Mouse (Mus musculus) urinary bladder, adult 18-20 months (tissue): ENCODE measurements around the gene Xpo6.

ENCODE experiments used
- DNase-seq, 2 experiments: peaks; one replicate each; pipeline ENCODE4 v3.0.0; 2022; ENCODE audit warnings: low spot score in 2 of 2, mixed read lengths in 2 of 2

Gene Xpo6

DNA sequence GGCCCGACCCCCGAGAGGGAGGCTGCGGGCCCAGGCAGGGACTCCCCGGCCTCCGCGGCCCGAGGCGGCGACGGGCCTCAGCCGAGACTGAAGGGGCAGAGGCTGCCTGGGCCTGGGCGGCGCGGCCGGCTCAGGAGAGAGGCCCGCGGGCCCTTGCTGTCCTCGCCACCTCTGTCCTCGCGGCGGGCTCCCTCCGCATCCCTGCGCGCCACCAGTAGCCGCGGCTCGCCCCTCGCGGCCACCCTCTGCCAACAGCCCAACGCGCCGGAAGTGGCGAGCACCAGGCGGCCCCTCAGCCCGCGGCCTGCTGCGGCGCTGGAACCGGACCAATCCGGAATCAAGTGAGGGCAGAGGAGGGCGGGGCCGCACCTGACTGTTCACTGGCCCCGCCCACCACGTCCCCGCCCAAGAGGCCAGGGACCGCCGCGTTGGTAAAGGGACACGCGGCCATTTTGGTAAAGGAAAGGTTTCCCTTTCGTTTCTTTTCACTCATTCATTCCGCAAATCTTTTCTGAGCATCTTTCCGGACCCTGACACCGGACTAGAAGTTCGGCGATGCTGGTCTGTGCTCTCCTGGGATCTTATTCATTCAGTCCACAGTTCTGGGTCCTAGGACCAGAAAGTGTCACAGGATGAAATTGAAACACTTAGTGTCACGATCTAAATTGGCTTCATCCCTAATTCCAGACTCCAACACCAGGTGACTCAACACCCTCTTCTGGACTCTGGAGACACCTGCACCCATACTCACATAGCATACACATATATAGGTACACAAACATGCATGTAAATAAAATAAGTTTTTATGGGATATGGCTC is at the start of gene Xpo6:
Gene Xpo6 (minus strand): TSS at position 324 of the 819 bp plus-strand sequence.
- DNase-seq: peak; percentile 84 to 90

DNA sequence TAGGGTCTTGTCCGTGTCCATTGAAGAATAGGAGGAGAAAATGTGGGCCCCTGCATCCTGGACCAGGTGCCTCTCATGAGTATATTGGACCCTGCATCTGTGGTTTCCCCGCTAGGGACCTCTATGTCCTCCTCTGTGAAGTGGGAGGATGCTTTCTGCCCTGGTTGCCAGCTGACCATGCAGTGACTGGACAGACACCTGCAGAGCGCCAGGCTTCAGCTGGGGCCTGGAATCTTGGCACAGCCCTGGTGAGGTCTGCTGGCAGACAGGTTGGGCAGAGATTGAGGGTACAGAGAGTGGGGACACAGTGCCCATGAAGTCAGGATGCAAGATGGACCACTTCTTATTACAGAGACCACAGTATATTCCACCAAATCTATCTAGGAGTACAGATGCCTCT is 49.7 kb upstream of the Xpo6 start:
- DNase-seq: no peak

DNA sequence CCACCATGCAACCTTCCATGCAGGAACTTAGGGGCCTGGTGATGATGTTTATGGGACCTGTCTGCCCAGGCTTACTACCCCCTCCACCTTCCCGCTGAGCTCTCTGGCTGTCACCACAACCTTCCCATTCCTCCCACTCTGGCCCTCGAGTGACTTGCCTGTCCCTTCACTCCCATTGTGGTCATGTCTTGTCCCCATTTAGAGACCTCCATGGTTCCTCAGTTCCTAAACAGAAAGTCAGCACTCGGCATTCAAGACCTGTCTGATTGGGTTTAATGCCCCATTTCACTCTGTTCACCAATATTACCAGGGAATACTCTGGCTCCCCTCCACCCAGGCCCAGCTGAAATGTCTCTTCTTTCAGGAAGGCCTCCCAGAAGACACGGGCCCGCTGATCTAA is 48.8 kb upstream of the Xpo6 start:
- DNase-seq: no peak

DNA sequence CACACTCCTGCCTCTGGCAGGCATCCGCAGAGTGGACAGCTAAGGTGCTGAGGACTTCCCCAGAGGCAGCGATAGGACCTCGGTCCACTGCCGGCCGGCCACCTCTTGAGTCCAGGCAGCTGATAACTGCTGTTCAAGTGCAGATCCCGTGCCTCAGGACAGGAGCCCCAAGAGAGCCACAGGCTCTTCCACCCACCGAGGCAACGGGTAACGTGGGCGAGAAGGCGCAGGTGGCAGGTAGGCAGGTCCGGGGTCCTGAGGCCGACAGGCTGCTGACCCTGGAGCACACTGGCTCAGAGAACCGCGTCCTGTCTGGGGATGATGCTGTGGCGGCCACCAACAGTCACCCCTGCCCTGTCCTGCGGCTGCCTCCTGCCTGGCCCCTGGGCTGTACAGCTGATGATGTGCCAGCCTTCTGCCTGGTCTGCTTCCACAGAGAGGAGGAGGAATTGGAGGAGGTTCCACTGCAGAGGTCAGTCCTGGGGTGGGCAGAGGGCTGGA is 48.4 kb upstream of the Xpo6 start:
- DNase-seq: no peak

DNA sequence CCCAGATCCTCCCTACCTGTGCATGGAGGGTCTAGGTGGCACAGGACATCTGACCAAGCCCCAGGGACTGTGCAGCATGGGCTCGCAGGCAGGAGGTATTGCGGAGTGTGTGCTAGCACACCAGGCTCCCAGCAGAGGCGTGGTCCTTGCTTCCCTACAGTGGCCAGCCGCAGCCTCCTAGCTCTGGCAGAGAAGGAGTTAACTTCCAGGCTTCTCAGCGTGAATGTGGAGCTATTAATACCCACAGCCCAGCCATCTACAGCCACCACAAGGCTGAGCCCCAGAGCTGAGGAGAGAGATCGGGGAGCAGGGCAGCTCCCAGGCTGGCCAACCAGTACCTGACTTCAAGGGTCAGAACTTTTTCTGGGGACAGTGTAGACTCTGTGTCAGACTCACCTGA is 47.8 kb upstream of the Xpo6 start:
- no peak for DNase-seq

DNA sequence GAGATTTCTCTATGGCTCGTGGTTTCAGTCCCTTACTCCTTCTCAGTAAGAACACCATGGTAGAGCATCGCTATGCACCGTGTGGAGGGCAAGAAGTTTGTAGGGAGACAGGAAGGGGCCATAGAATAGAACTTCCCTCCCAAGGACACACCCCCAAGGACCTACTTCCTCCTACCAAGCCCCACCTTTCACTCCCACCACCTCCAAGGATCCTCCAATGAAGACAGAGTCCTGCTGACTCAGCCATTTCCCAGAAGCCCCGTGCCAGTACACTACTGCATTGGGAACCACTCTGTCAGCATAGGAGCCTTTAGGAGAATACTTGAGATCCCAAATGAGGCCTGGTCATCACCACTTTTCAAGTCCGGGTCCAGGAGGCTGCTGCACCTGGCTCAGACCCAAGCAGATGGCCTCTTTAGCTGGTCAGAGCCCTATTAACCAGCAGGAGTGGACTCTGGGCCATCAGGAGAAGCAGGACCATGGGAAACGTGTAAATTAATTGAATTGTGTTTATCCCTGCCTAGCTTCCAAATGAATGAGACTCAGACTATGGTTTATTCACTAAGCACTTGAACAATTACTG is 44.0 kb upstream of the Xpo6 start:
- DNase-seq: no peak

DNA sequence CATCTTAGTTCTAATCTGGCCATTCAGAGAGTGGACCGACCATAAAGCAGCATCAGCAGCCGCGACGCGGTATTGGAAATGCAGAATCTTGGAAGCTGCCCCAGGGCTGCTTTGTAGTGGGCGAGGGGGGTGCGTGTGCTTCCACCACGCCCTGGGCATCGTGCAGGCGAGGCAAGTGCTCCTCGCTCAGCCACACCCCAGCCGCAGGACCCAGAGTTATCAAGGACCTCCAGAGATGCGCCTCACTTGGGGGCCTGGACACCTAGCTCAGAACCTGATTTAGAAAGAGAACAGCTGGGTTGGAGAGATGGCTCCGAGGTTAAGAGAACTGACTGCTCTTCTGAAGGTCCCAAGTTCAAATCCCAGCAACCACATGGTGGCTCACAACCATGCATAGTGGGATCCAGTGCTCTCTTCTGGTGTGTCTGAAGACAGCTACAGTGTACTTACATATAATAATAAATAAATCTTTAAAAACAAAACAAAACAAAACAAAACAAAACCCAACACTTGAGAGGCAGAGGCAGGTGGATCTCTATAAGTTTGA is 40.6 kb upstream of the Xpo6 start:
- no peak for DNase-seq

DNA sequence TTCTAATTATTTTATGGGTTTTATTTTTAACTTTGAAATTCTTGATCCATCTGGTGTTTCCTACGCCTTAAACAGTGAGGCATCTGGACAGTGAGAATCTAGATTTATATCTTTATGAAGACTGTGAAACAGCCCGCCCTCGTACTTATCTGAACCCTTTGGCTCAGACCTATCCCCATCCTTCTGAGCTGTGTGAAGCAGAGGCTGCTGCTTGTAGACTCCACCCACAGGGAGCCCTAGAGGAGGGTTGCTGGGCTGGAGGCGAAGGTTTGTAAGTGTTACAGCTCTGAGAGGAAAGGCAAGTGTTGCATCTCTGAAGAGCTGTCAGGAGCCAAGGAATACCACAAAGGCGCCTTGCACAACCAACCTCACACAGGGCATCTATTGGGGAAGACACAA is 36.5 kb upstream of the Xpo6 start:
- DNase-seq: no peak

DNA sequence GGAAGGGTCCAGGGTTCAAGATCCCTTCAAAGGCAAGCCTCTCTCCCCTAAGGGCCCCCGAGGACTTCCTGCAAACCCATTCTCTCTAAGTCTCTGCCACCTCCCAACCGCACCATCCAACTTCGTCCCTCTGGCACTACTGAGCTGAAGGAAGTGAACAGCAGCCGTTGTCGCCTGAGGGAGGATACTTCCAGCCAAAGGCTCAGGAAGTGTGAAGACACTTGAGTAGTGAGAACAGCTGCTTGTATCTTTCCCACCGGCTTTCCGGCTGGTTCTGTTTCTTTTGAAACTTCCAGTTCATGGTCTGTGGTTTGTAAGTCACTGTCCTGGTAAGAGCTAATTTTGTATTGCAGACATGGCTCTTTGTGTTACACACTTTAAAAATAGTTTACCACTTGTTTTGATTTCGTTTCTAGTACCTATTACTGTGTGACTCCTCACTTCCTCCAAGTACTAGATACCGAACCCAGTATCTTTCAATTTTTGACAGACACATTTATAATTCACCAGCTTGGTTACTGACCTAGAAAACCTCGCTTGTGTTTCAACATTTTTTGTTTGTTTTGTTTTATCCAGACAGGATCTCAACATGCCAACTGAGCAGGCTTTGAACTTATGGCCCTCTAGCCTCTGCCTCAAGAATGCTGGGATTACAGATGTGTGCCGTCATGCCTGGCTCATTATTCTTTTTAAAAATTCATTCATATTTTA is 35.9 kb upstream of the Xpo6 start:
- DNase-seq: no peak

DNA sequence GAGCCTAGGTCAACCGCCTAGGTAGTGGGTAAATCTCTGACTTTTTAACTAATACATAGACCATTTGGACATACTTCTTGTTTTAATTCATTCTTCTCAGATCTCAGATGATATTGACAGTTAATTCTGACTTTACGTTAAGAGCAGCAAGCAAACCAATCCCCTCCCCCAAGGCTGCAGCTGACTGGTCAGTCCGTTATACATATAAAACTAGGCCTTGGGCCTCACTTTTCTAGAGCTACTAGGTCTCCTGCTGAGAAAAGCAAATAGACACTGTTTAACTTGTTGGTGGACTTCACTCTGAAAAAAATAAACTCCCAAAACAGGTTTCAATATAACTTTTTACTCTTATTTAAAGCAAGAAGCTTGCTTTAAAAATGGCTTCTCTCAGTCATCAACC is 34.3 kb upstream of the Xpo6 start:
- no peak for DNase-seq

DNA sequence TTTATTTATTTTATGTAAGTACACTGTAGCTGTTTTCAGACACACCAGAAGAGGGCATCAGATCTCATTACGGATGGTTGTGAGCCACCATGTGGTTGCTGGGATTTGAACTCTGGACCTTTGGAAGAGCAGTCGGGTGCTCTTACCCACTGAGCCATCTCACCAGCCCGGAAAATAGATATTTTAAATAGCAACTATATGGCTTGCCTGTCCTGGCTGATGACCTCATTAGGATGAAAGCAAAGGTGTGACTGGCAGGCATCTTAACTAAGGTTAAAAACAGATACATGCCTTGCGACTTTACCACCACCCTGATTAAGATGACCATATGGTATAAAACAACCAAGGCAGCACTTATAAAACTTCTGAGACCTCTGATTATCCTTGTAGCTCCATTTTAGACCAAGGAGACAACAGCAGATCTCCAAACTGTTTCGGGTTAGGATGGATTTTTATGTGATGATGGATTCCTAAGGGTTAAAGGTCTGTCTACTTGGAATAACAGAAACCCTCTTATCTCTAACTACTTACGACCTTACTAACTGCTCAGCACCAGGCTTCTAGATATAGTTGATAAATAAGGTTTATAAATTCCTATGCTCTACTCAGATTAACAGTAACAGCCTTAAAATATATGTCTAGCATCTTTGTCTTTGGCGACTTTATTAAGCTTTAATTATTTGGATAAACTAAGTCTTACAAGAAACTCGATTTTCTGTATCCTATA is 32.2 kb upstream of the Xpo6 start:
- DNase-seq: no peak

DNA sequence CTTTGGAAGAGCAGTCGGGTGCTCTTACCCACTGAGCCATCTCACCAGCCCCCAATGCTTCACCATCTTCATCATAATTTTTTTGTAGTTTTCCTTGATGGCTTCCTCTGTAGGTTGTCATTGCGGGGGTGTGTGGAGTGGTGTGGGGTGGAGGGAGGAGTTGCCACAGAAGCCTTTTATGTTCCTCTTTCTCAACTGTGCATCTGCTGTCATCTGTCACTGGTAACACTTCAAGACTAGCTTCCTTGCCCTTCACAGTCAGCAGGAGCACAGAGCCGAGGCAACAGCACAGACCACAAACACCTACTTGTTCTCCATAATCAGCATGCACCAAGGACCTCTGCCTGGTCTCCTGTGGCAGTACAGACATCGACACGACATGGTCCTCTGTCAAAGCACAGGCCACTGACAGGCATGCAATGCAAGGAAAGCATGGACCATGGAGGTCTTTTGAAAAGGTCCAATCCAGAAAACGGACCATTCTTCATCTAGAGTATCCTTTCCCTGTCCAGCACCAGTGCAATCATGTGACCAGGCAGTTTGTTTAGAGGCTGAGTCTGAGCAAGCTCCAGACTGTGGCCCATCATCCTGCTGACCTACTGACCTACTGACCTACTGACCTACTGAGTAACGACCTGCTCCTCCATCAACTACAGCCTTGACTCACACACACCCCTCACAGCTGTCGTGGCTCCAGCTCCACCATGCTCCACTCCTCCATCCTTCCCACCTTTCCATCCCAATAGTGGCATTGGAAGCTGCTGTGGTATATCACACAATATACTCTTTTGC is 30.3 kb upstream of the Xpo6 start:
- no peak for DNase-seq

DNA sequence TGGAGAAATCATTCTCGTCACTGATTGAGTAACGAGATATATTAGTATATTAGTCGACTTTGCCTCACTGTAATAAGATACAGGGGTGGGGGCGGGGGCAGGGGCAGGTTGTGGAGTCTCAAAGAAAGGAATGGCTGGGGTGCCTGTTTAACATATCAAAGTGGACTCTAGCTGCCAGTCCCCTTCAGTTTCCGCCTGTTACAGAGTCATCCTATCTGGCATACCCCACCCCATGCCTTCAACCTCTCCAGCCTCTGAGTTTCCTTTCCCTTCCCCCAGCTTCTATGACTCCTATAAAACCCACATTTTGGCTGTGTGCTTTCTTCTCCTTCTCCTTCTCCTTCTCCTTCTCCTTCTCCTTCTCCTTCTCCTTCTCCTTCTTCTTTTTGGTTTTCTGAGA is 25.8 kb upstream of the Xpo6 start:
- no peak for DNase-seq

DNA sequence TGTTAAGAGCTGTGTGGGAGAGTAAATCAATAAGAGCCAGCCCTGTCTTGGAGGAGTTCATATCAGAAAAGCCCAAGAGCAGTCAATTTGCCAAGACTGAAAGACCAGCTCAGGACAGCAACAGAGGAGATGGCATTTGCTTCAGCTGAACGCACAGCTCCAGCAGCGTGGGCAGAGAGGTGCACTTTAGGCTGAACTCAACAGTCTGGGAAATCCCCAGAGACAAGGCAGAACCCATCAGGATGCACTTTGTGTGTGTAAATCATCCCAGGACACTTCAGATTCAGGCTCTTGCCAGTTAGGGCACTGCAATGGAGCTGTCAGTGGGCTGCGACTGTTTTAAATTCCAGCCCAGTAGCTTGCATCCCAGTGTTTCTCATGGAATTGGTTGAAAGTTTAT is 22.5 kb upstream of the Xpo6 start:
- no peak for DNase-seq

DNA sequence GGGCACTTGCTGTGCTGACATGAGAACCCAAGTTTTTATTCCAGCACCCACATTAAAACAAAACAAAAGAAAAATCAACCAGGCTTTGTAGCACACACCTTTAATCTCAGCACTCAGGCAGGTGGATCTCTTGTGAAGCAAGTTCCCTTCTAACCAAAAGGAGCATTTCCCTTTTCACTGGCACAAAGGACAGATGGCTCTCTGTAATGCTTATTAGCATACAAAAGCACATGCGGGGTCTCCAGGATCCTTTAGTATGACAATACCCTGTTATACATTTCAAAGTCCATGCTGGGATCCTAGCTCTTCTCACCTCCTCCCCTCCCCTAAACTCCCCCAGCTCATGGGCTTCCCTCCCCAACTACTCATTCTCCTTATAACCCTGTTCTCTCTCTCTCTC is 20.3 kb upstream of the Xpo6 start:
- DNase-seq: no peak

DNA sequence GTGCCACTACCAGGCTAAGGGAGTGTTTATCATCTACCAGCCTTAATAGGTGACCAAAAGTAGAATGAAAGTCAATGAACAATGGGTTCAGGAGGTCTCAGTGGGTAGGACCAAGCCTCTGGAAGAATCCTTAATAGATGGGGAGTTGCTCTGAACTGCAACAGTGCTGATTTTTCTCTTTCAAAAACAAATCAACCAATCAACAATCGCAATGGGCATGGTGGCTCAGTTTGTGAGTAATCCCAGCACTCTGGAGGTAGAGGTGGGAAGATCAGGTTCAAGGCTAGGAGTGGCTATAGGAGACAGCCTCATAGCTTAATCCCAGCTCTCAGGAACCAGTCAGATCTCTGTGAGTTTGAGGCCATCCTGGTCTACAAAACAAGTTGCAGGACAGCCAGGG is 18.0 kb upstream of the Xpo6 start:
- no peak for DNase-seq

DNA sequence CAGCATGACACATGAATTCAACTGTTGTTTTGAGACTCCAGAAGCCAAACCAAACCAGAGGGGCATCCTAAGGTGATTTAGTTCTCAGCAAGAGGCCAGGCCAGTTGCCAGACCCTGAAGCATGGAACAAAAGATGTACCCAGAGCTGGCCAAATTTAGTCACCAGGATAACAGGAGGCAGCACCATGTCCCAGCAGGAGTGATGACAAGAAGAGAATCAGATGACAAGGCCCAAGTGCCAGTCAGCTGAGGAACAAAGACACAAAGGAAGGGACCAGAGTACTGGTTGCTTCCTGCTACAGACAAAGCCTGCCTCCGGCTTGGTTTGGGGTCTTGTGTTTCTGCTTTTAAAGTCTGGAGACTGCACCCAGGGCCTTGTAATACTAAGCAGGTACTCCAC is 16.6 kb upstream of the Xpo6 start:
- DNase-seq: no peak

DNA sequence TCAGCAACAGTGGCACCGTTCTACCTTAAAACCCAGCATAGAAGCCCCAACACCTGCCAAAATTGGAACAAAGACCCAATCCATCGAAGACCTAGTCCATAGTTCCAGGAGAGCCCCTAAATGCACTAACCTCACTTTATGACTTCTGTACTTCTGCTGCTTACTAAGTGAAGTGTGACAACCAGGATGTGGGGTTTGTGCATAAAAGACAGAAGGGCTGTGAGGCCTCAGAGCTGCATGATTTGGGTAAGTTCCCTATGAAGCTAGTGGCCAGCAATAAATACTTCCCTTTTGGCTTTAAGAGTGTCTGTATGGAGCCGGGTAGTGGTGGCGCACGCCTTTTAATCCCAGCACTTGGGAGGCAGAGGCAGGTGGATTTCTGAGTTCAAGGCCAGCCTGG is 10.6 kb upstream of the Xpo6 start:
- no peak for DNase-seq

DNA sequence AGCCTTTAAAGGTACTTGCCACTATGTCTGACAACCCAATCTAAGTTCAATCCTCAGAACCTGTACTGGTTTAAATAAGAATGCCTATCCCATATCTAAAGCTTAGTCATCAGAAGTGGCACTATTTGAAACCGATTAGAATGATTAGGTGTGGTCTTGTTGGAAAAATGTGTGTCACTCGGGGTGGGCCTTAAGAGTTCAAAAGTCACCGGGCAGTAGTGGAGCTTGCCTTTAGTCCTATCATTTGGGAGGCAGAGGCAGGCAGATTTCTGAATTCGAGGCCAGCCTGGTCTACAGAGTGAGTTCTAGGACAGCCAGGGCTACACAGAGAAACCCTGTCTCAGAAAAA is 670 bp upstream of the Xpo6 start:
- no peak for DNase-seq

DNA sequence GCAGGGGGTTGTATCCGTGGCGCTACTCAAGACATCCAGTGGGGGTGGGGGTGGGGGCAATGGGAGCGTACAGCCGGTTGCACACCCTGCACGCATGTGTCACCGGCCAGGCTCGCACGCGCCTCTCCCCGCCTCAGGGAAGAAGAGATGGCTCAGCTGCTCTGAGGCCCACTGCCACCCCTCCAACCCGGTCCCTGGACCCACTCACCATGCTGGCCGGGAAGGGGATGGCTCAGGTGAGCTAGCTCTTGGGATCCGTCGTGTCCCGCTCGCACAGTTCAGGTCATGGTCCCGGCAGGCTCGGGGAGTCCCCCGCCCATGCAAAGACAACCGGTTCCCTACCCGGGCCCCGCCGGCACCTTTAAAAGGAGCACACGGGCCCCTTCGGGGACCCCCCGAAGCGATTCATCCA is 604 bp downstream of the Xpo6 start:
- peak; percentile 23 to 46 for DNase-seq

DNA sequence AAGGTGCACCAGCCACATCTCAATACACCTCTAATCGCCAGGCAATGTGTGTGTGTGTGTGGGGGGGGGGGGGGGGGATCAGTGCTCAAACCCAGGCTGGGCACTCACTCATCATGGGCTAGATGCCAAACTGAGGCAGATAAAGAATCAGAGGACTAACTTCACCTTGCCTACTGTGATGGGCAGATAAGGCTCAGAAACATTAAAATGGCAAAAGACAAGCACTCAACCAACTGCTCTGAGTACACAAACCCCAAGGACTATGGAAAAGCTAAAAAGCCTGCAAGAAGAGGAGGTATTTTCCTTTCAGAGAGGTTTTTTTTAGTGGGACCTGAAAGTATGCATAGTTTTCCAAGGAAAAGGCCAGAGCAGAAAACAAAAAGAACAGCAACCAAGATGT is 1.4 kb downstream of the Xpo6 start:
- DNase-seq: no peak
